Mouse (Mus musculus): ENCODE results near the gene Hnrnpul1.
"Not testable (repeated sequence)": the region's sequence is repeated elsewhere in the genome, so short reads cannot be mapped to it uniquely, and the experiment has no call there.

The Hnrnpul1 gene

DNA sequence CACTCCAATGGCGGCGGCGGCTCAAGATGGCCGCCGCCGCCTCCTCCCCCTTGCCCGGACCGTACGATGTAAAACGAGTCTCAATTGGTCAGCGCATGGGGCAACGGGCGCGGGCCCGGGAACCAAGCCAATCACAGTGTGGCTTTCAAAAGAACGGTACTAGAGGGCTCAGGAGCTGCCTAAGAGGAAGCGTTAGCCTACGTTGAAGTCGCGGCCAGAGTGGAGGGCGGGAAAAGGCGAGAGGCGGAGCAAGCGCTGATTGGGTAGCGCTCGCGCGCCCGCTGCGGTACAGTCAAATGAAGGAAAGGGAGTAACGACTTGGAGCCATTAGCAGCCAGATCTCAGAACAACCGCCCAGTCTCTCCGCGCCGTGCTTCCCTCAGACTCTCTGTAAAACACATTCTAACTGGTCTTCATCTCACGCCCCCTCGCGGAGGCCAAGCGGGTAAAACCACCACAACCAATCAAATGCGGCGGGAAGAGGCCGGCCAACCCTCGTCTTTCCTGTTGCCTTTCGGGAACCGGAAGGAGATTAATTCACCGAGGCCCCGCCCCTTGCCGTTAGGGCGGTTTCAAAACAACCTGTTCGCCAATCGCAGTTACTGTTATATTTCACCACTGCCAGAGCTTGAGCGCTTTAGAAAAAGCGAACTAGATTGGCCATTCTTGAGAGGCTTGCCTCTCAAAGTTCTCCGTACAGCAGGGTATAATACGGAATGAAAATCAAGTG, at the start of gene Hnrnpul1:
Gene Hnrnpul1 (minus strand): TSS at position 20 of the 730 bp plus-strand sequence.
- DNase-seq (ENCODE audit: low spot score in 2 of 2) = peak; percentile 100

DNA sequence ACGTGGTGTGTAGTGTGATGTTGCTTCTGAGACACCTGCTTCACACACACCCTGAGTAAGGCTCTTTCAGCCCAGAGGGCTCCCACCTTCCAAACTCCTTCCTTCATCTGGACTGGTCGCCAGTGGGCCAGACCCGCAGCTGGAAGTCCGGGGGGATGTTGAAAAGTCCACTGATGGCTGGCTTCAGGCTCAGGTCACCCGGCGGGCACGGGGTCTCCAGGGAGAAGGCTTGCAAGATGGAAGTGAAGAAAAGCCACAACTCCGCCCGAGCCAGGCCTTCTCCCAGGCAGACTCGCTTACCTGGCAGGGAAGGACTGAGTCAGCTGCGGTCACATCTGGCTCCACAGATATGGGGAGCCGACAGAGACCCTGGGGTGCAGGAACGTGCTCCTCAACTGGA, 48.9 kb upstream of the Hnrnpul1 start:
- DNase-seq (ENCODE audit: low spot score in 2 of 2) = no peak

DNA sequence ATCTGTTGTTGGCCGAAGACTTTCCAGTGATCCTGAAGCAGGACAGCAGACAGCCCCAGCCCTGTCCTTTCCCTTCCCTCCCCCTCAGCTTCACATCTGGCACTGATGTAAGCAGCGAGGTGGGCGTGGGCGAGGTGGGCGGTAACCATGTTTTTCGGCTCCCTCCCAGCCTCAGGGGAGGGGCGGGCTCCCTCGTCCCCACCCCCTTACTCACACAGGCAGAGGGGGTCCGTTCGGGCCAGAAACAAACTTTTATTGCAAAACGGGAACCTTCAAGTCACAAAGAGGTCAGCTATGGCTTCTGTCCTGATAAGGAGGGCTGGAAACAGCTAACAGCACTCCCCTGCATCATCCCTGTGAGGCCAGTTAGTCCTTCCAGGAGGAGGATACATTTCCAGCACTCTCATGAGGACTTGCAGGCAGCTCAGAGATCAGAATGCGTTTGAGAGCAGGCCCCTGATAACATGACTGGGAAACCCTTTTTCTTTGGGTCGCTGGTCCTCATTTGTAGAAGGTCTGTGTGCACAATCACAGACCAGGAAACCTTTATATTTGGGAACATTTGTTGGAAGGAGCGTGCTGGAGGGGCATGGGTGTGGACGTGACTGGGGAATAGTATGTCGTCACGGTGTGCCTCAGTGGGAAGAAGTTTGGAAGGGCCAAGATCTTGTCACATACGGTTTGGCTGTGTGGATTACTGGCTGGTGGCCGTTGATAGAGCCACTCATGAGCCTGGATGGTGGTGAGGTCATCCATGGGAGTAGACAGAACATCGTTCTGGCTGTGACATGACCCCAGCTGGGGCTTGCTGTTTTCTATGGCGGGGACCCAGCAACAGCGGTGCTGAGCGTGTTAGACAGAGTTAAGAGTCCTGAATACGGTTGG, 47.9 kb upstream of the Hnrnpul1 start:
- no peak for DNase-seq (ENCODE audit: low spot score in 2 of 2)

DNA sequence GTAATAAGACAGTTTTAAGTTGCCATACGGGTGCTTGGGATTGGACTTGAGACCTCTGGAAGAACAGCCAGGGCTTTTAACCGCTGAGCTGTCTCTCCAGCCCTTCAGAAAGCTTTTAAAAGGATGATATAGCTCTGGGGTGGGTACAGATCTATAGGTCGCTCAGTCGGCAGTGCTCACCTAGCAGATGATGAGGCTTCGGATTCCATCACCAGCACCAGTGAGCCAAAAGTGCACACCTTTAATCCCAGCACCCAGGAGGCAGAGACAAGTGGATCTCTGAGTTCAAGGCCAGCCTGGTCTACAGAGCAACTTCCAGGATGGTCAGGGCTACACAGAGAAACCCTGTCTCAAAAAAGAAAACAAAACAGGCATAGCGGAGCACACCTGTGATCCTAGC, 46.5 kb upstream of the Hnrnpul1 start:
- DNase-seq (ENCODE audit: low spot score in 2 of 2) = no peak

DNA sequence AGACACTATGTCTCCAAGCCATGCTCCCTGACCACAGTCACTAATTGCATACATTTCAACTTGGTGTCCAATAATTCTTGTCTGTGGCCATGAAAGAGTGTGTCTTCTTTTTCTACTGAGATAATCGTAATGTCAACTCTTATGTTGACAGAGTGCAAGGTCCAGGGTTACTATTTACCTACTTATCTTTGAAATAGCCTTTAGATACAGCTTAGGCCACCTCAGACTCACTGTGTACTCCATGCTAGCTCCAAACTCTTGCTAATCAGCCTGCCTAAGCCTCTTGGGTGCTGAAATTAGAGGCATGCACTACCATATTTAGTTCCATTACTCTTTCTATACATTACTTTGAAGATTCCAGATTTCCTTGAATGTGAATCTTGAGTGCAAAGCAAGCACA, 44.8 kb upstream of the Hnrnpul1 start:
- DNase-seq (ENCODE audit: low spot score in 2 of 2) = no peak

DNA sequence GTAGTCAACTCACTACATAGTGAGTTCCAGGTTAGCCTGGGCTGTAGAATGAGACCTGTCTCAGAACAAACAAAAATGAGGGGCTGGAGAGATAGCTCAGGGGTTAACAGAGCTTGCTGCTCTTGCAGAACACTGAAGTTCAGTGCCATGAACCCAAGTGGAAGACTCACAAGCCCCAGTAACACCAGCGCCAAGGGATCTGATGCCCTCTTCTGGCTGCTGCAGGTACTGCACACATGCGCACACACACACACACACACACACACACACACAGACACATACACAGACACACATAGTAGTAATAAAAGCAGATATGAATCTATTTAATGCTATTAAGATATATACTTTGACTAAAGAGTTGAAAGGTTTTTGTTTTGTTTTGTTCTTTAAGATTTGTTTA, 44.0 kb upstream of the Hnrnpul1 start:
- no peak for DNase-seq (ENCODE audit: low spot score in 2 of 2)

DNA sequence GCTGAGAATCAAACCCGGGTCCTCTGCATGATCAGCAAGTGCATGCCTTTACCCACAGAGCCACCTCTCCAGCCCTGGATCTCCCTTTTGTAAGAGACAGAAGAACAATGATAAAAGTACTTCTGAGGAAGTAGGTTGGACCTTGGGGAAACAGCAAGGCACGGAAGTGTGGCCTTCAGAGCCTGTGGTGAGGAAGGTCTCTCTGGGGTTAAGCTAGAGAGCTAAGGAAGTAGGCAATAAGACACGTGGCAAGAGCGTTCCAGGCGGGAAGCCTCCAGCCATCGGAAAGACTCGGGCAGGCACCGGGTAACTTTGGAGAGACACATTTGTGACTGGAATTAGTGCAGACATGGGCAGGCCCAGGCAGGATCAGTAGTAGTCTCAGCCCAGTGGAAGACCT, 40.2 kb upstream of the Hnrnpul1 start:
- DNase-seq (ENCODE audit: low spot score in 2 of 2) = no peak

DNA sequence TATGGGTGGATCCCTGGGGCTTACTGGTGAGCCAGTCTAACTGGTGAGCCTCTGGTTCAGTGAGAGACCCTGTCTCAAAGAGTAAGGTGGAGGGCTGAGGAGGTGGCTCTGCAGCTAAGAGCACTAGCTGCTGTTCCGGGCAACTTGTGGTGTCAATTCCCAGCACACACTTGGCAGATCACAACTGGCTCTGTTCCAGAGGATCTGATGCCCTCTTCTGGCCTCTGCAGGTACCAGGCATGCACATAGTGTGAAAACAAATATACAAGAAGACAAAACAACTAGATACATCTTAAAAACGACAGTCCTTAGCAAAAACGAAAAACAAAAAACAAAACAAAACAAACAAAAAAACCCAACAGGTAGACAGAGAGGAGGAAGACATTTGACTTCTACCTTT, 39.1 kb upstream of the Hnrnpul1 start:
- DNase-seq (ENCODE audit: low spot score in 2 of 2) = no peak

DNA sequence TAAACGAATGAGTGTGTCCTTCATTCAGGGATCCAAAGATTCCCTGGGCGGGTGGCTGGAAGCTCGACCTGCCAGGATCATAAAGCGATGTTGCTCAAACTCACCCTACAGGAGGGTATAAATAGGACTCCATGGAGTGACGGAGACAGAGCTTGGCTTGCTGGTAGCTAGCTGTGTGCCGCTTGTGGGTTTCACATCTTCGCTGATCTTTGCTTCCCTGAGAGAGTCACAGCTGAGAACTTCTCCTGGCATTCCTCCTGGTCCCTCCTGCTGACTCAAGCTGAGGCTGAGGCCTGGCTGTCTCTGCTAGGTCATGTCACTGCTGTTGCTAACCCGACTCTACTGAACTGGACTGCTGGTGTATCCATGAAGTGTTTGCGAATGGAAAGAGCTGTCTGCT, 38.4 kb upstream of the Hnrnpul1 start:
- not testable (repeated sequence) for DNase-seq (ENCODE audit: low spot score in 2 of 2)

DNA sequence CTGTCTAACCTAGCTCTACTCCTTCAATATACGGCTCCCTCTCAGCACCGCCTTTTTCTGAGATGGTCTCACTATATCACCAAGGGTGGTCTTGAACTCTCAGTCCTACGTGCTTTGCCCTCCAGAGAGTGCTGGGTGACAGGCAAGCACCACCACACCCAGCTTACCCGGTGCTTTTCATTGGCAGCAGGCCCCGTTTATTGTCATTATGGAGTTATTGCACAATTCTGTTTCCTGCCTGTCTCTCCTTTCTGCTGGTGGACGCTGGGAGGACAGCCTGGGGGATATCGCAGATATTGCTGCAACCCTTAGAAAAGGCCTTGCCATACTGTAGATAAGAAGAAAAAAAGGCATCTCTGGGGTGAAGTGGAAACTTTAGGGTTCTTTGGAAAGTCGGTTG, 36.1 kb upstream of the Hnrnpul1 start:
- no peak for DNase-seq (ENCODE audit: low spot score in 2 of 2)

DNA sequence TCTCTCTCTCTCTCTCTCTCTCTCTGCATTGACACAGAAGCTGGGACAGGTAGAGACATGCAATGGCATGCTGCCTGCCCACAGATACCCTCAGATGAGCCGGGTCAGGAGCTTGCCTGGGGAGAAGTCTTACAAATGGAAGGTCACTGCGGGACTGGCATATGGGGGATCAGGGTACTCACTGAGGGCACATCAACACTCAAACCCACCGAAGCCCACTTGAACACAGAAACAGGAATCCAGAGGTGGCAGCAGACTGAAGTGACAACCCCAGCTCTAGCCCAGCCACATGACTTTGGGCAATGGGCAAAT, 34.5 kb upstream of the Hnrnpul1 start:
- no peak for DNase-seq (ENCODE audit: low spot score in 2 of 2)

DNA sequence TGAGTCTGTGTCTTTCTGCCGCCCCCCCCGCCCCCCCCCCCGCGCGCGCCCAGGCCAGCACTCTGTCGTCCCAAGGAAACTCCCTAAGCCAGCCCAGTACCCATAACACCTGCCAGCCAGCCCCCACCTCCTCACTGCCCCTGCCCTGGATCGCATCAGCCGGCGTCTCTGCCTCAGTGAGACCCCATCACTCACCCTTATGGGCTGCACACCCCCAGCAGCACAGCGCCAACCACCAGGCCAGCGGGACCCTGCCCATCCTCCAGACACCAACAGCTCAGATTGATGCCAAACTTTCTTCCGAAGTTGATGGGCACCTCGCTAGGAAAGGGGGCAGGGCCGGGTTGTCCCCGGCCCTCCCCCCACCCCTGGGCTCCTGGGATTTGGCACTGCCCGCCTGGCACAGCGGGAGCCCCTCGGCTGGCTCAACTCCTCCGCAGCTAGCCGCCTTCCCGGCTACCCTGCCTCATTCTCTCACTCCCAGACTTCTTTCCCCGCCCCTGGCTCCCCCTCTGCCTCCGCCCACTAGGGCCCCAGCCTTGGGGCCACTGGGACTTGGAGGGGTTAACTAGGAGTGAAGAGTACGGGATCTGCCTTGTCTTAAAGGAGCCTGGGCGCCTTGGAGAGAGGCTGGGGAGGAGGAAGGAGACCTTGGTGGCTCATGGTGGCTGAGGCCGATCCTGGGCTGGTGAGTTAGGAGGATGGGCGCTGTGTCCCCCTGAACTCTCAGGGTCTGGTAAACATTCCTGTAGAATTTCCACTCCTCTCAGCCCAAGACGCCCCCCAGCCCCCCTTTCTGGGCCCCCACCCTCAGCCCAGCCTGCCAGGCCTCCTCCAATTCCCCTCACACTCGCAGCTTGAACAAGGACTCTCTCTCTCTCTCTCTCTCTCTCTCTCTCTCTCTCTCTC, 33.9 kb upstream of the Hnrnpul1 start, which contains the start of gene Axl:
Gene Axl (minus strand): TSS at position 486 of the 909 bp plus-strand sequence.
- DNase-seq (ENCODE audit: low spot score in 2 of 2) = peak; percentile 19 to 31

DNA sequence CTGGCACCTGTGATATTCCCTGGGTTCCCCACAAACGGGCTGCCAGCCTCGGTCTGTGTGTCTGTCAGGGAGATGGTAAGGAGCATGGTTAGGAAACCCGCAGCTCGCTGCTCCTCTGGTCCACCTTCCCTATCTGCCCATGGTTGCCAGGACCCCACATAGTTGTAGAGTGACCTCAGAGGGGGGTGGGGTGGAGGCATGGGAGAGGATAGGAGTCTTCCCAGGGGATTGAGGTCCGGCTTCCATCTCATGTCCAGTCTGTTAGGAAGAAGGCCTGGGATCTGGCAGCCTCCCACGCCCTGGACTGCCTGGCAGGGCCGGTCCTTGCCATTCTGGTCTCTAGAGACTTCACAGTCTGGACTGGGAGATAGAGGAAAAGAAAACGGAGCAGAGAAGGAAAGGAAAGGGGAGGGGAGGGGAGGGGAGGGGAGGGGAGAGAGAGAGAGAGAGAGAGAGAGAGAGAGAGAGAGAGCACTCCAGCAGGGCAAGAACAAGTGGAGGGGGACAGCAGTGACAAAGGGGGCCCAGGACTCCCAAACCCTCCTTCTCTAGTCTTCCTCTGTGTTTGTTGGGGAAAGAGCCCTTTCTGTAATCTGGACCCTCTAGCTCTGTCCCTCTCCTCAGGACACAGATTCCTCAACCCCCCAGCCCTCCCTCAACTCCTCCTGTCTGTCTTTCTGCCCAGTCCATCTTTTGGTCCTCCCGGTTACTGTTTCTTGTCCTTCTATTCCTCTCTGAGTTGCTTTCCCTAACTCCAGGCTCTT, 33.1 kb upstream of the Hnrnpul1 start:
- no peak for DNase-seq (ENCODE audit: low spot score in 2 of 2)

DNA sequence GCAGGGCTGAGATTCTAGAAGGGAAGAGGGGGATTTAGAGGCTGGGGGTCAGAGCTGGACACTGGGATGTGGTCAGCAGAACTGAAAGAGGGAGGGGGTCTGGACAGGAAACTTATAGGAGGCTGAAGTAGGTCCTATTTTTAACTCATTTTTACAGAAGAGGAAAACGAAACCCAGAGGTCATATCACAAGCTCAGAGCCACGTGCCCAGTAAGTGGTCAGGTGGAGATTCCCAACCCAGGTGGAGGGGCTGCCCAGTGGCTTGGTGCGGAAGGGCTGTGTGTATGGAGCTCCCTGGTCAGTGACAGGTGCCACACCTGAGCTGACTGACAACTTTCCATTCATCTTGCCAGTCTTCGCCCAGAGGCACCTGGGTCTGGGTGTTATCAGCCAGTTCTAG, 32.4 kb upstream of the Hnrnpul1 start:
- no peak for DNase-seq (ENCODE audit: low spot score in 2 of 2)

DNA sequence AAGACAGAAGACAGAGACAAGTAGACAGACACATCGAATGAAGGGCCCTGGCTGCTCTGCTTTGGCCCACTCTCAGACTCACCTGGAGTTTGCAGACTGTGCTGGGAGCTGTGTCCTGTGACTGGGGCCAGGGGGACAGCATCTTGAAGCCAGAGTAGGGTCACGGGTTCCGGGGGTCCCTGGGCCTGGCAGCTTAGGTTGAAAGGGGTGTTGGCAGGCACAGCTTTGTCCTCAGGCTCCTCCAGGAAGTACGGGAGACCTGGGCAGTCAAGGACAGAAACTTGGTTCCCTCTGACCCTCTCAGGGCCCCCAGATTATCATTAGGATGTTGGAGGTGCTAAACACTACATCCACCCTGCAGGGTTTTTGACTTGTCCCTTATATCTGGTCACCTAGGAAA, 31.2 kb upstream of the Hnrnpul1 start:
- DNase-seq (ENCODE audit: low spot score in 2 of 2) = no peak

DNA sequence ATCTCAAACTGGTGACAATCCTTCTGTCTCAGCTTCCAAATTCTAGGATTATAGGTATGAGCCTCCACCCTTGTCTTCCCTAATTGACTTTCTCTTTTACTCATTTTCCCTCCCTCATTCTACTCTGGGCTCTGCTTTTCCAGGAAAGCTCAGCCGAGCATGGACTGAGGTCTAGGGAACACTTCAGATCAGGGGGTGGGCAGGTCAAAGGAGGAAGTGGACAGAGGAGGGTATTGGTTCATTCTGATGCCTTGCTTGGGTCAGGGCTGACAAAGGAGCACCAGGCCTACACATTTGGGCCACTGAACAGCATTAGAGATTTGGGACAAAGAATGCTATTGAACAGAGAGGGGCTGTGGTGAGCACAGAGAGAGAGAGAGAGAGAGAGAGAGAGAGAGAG, 30.3 kb upstream of the Hnrnpul1 start:
- no peak for DNase-seq (ENCODE audit: low spot score in 2 of 2)

DNA sequence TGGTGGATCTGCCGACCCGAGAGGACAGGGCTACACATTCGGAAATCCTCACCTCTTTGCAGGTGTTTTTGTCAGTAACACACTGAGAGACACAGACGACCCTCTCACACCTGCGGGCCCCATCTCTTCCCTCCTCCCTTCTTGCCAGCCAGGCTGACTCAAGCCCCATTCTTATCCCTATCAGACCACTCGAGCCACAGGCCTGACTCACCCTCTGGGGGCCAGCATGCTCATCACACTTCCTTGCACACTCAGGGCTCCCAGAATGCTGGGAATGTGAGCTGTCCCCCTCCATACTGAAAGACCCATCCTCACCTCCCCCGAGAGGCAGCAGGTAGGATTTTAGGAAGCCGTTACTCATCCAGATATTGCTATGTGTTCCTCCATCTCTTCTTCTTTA, 29.2 kb upstream of the Hnrnpul1 start:
- no peak for DNase-seq (ENCODE audit: low spot score in 2 of 2)

DNA sequence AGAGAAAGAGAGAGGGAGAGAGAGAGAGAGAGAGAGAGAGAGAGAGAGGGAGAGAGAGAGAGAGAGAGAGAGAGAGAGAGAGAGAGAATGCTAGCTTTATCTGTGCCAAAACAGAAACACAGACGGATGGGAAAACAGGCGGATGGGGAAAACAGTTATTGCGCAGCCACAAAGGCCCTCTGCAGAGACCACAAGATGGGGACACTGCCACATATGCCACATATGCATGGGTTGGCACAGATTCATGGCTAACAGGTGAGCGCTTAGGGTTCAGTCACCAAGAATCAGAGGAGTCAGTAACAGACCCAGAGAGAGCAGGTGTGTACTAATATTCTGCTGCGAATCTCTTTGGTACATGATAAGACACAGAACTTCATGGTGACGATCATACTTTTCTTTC, 28.2 kb upstream of the Hnrnpul1 start:
- DNase-seq (ENCODE audit: low spot score in 2 of 2) = no peak

DNA sequence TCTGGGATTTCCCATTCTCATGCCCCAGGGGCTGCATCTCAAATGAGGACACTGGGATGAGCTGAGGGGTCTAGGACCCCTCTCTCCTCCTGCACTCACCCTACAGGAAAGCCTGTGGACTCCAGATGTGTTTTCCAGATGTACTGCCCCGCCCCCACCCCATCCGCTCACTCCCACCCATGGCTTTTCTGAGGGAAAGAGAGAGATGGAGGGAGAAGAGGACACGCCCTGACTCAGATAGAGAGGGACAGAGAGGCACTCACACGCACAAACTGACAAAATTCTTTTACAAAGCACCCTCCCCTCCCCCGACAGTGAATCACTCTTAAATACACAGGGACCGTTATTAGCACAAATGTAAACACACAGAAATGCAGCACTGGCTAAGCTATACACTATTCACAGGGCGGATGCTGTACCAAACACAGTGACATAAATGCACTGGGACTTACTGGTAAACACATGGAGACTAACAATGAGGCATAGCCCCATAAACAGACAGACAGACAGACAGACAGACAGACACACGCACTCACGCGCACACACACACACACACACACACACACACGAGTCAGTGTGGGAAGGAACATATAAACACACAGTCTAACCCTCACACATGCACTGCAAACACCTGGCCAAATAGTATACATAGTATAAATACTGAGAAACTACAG, 27.5 kb upstream of the Hnrnpul1 start:
- DNase-seq (ENCODE audit: low spot score in 2 of 2) = no peak

DNA sequence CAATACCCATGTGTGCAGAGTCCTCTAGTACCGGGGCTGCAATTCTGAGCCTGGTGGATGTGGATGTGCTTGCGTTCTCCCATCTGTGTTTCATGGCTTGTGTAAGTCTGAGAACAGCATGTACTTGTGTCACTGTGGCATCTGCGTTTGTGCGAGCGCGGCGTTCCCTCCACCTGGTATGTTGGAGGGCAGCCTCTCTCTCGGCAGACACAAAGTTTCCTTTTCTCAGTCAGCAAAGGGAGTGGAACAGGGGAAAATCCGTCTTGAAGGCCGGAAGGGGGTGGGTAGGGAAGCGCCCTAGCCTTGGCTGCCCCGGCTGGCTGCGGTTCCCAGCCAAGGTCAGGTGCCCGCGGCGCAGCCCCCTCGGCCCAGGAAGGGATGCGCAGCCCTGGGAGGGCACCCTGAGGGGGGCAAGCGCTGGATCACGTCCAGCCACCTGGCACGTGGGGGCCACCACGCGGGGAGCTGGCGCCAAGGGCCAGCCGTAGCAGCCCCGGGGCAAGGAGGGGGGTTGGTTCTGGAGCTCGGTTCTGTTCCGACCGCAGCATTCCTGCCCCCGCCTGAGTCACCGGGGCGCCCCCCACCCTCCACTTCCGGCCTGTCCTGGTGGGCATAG, 26.9 kb upstream of the Hnrnpul1 start:
- peak; percentile 23 to 29 for DNase-seq (ENCODE audit: low spot score in 2 of 2)

All from right cerebral cortex, postnatal 36 days (tissue).